Mouse (Mus musculus): Measurements from ENCODE around the gene Sestd1. TPM values are rescaled to one million over a fixed set of nuclear protein-coding genes. Genes with fewer than 3 reads are reported as not detected.

Sestd1 gene
- polyA plus RNA-seq, 1 experiment from 2014 or later = 14.7 TPM

DNA sequence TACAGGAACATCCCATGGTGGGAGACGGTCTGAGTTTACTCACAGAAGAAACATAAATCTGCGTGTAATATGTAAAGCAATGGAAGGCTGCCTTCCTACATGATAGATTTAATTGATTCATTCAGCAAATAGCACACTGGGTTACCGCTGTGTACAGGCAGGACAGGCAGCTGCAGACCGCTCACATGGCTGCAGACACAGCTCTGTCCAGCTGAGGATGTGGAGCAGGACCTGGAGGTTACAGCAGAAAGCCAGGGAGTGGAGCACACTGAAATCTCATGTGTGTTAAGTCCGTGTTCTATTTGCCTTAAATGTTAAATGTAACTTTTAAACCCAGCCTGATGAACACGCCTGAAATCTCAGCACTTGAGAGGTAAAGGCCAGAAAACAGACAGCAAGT, 38.1 kb downstream of the Sestd1 start:
- Histone ChIP-seq H3K36me3 (peaks cover 71% of the 10 kb centered on the region), H3K9me3 (replicated peaks) (no peaks in the 10 kb centered on the region), H3K4me1 (no peaks in the 10 kb centered on the region), H3K27me3 (ENCODE audit: low read depth, poor library complexity, severe bottlenecking) (no peaks in the 10 kb centered on the region), H3K27ac (replicated peaks) (no peak overlapping the region), H3K4me3 (no peak overlapping the region)
- WGBS = 88% methylated on average over 6 of the region's 6 CpGs
- DNase-seq (ENCODE audit: low spot score) = no peak

DNA sequence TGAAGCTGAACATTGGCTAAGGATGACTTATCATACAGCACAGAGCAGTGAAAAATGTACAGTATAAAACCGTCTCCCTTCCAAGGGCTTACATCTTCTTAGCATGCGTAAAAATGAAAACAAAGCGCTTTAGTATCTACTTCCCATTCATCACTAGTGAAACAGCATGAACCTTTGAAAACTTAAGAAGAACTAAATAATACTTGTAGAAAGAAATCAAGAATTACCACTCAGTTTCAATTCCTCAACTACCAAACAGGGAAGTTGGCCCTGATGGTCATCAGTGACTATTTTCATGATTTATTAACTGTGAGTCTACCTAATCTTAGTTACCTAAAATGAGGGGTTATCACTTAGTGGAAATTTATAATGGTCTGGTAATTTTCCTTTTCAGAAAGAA, 41.8 kb downstream of the Sestd1 start:
- H3K36me3 ChIP-seq = peaks cover 78% of the 10 kb centered on the region
- WGBS = 96% methylated on average over 3 of the region's 3 CpGs
- no peak overlapping the region for H3K4me3 ChIP-seq
- no peaks in the 10 kb centered on the region for H3K4me1 ChIP-seq
- no peak overlapping the region for H3K27ac ChIP-seq (replicated peaks)
- H3K27me3 ChIP-seq (ENCODE audit: low read depth, poor library complexity, severe bottlenecking) = no peaks in the 10 kb centered on the region
- no peak for DNase-seq (ENCODE audit: low spot score)
- no peaks in the 10 kb centered on the region for H3K9me3 ChIP-seq (replicated peaks)

DNA sequence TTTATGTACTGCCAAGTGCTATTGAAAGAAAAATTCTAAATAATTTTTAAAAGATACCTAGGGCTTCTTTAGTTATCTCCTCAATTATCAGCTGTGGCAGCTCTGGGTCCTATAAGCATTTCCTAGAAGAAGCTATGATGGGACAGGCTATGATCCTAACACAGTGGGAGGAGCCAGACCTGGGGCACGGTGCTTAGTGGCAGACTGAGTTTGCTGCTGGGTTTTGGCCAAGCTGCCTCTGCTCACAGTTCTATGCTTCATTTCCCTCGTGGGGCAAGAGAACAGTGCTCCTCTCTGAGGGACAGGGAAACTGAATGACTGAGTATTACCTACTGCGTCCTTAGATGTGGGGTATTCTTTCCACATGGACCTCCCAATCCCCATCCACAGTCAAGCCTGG, 42.3 kb downstream of the Sestd1 start:
- Histone ChIP-seq H3K27me3 (ENCODE audit: low read depth, poor library complexity, severe bottlenecking) (no peaks in the 10 kb centered on the region), H3K4me1 (no peaks in the 10 kb centered on the region), H3K4me3 (no peak overlapping the region), H3K36me3 (peaks cover 78% of the 10 kb centered on the region), H3K27ac (replicated peaks) (no peak overlapping the region), H3K9me3 (replicated peaks) (no peaks in the 10 kb centered on the region)
- DNase-seq (ENCODE audit: low spot score) = no peak
- WGBS = 87% methylated on average over 3 of the region's 3 CpGs

DNA sequence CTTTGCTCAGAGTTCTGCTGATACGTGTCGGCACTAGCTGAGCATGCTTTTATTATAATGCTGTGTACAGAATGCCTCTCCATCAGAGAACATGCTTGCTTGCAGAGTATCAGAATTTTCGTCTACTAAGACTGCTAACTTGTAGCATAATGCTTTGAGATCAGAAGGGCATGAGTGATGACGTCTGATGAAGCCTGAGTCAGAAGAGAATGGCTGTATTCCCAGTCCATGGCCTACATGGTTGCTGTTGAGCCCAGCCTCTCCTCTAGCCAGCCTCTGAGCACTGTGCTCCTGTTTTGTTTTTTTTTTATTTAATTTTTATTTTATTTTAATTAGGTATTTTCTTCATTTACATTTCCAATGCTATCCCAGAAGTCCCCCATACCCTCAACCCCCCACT, 43.5 kb downstream of the Sestd1 start:
- no peaks in the 10 kb centered on the region for H3K4me1 ChIP-seq
- H3K9me3 ChIP-seq (replicated peaks) = no peaks in the 10 kb centered on the region
- peaks cover 83% of the 10 kb centered on the region for H3K36me3 ChIP-seq
- WGBS = 88% methylated on average over 4 of the region's 4 CpGs
- H3K27ac ChIP-seq (replicated peaks) = no peak overlapping the region
- H3K27me3 ChIP-seq (ENCODE audit: low read depth, poor library complexity, severe bottlenecking) = no peaks in the 10 kb centered on the region
- no peak overlapping the region for H3K4me3 ChIP-seq
- no peak for DNase-seq (ENCODE audit: low spot score)

DNA sequence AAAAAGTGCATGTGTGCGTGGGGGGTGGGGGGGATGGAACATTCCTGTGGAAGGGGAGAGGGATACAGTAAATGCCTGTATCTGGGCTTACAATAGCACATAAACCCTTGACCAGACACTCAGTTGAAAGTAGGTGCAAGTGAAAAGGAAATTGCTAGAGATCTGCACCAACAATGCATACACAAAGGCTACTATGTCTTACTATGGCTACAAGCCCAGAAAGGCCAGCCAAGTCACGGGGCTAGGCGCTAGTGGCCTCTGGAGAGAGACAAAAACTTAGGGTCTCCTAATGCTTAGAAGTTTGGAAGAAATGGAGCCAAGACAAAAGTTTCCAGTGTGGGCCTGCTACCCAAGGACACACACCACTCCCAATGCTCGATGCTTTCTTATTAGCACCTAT, 44.5 kb downstream of the Sestd1 start:
- Histone ChIP-seq H3K4me1 (no peaks in the 10 kb centered on the region), H3K4me3 (no peak overlapping the region), H3K36me3 (peaks cover 86% of the 10 kb centered on the region), H3K9me3 (replicated peaks) (no peaks in the 10 kb centered on the region), H3K27me3 (ENCODE audit: low read depth, poor library complexity, severe bottlenecking) (no peaks in the 10 kb centered on the region), H3K27ac (replicated peaks) (no peak overlapping the region)
- DNase-seq (ENCODE audit: low spot score) = no peak
- 94% methylated on average over 4 of the region's 4 CpGs for WGBS

DNA sequence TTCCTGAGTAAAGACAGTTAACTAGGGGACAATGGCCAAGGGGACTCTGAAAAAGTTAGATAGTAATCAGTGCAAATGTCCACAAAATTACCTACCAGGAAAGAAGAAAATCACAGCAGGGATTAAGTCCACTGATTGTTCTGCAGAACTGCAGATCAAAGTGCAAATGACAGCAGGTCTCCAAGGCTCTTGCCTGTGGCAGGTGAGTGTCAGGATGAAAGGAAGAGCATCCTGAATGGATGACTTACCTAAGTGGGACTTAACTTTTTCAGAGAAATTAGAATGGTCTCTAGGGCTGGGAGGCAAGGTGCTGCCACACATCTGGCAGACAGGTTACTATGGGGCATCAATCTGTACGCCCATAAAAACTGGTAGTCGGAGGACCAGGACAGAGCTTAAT, 47.8 kb downstream of the Sestd1 start:
- DNase-seq (ENCODE audit: low spot score) = no peak
- Histone ChIP-seq H3K27me3 (ENCODE audit: low read depth, poor library complexity, severe bottlenecking) (no peaks in the 10 kb centered on the region), H3K36me3 (peaks cover 63% of the 10 kb centered on the region), H3K4me3 (no peak overlapping the region), H3K4me1 (no peaks in the 10 kb centered on the region), H3K27ac (replicated peaks) (no peak overlapping the region), H3K9me3 (replicated peaks) (no peaks in the 10 kb centered on the region)
- 94% methylated on average over 2 of the region's 2 CpGs for WGBS

DNA sequence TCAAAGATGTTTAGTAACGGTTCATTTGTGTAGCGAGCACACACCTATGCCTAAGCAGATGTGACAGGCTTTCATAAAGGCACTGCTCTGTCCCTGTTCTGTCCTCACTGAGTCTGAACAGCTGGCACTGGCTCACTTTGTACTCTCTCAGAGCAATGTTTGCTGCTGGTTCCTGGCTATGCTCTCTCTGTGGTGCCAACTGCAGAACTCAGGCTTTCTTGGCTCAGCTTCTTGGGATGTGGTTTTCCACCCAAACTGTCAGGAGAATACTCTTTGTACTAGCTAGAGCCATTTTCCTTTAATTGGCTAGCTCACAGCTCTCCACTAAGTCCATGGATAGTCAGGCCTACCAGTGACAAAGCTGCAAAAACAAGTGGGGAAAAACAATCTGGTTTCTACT, 59.4 kb downstream of the Sestd1 start:
- Histone ChIP-seq H3K4me3 (no peak overlapping the region), H3K4me1 (no peaks in the 10 kb centered on the region), H3K27me3 (ENCODE audit: low read depth, poor library complexity, severe bottlenecking) (no peaks in the 10 kb centered on the region), H3K27ac (replicated peaks) (no peak overlapping the region), H3K36me3 (peaks cover 26% of the 10 kb centered on the region), H3K9me3 (replicated peaks) (no peaks in the 10 kb centered on the region)
- WGBS = 84% methylated on average over 2 of the region's 2 CpGs
- DNase-seq (ENCODE audit: low spot score) = no peak

DNA sequence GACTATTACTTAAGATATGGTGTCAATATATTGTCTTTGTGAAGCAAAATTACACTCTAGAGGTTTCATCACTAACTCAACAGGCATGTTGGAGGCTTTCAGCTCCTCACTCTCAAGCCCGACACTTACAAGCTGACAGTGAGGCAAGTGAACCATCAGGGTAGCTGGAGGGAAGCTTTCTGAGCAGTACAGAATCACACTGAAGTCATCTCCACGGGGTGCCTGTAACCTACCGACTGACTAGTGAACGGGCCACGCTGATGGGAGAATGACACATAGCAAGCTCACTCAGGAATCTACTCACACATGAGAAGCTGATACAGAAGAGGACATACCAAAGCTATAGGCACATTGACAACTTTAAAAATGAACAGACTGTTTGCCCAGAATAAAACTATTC, 67.5 kb downstream of the Sestd1 start:
- no peak overlapping the region for H3K27ac ChIP-seq (replicated peaks)
- H3K36me3 ChIP-seq = peaks cover 65% of the 10 kb centered on the region
- H3K4me1 ChIP-seq = no peaks in the 10 kb centered on the region
- H3K4me3 ChIP-seq = no peak overlapping the region
- no peak for DNase-seq (ENCODE audit: low spot score)
- H3K9me3 ChIP-seq (replicated peaks) = no peaks in the 10 kb centered on the region
- H3K27me3 ChIP-seq (ENCODE audit: low read depth, poor library complexity, severe bottlenecking) = no peaks in the 10 kb centered on the region
- WGBS = 81% methylated on average over 5 of the region's 5 CpGs

DNA sequence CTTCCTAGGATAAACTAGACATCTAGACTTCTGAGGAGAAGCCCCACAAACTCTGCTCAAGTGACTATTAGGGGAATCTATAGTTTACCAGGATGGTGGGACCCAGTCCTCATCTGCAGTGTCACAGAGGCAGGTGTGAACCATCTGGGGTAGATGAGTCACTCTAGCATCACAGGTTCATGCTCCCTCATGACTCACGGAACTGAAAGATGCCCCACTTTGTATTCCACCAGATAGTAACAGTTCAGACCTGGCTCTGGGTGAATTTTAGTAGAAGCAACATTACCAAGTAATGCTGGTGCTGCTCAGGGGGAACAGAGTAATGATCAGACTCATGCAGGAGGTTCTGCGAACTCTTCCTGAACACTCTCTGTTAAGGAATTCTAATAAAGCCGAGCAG, 73.4 kb downstream of the Sestd1 start:
- Histone ChIP-seq H3K36me3 (peaks cover 49% of the 10 kb centered on the region), H3K9me3 (replicated peaks) (no peaks in the 10 kb centered on the region), H3K4me1 (no peaks in the 10 kb centered on the region), H3K27me3 (ENCODE audit: low read depth, poor library complexity, severe bottlenecking) (no peaks in the 10 kb centered on the region), H3K4me3 (no peak overlapping the region), H3K27ac (replicated peaks) (no peak overlapping the region)
- WGBS = 93% methylated on average over 3 of the region's 3 CpGs
- no peak for DNase-seq (ENCODE audit: low spot score)

DNA sequence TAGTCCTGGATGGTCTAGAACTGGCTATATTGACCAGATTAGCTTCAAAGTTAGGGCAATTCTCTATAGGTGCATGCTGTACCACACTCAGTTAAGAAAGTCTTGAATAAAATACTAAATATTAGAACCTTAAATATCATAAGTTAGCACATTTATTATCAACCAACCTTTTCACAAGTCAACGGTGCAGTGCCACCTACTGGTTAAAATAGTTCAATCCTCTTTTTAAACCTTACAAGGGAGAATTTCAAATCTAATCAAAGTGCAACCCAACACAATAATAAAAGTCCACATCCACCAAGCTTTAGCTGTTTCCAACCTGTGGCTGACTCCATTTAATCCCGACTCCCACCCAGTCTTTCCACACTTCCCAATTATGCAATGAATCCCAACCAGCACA, 76.5 kb downstream of the Sestd1 start:
- Histone ChIP-seq H3K9me3 (replicated peaks) (no peaks in the 10 kb centered on the region), H3K27me3 (ENCODE audit: low read depth, poor library complexity, severe bottlenecking) (no peaks in the 10 kb centered on the region), H3K4me1 (no peaks in the 10 kb centered on the region), H3K4me3 (no peak overlapping the region), H3K36me3 (peaks cover 31% of the 10 kb centered on the region), H3K27ac (replicated peaks) (no peak overlapping the region)
- DNase-seq (ENCODE audit: low spot score) = no peak
- WGBS = 58% methylated on average over 2 of the region's 2 CpGs

DNA sequence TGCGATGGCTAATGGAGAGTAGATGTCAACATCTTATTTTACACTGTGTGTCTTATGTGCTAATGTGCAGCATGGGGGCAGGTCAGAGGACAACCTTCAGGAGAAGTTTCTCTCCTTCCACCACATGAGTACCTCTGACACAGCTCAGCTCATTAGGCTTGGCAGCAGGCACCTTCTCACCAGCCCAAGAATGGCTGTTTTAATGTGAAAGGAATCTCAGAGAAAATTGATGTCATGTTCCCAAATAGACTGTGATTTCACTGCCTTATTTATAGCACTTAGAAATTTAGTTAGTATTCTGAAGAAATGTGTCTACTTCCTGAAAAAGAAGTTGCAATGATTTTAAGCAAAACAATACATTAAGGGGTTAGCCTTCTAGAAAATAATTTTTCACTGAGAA, 78.5 kb downstream of the Sestd1 start:
- WGBS = 100% methylated on average over 1 of the region's 1 CpGs
- no peak for DNase-seq (ENCODE audit: low spot score)
- no peaks in the 10 kb centered on the region for H3K4me1 ChIP-seq

DNA sequence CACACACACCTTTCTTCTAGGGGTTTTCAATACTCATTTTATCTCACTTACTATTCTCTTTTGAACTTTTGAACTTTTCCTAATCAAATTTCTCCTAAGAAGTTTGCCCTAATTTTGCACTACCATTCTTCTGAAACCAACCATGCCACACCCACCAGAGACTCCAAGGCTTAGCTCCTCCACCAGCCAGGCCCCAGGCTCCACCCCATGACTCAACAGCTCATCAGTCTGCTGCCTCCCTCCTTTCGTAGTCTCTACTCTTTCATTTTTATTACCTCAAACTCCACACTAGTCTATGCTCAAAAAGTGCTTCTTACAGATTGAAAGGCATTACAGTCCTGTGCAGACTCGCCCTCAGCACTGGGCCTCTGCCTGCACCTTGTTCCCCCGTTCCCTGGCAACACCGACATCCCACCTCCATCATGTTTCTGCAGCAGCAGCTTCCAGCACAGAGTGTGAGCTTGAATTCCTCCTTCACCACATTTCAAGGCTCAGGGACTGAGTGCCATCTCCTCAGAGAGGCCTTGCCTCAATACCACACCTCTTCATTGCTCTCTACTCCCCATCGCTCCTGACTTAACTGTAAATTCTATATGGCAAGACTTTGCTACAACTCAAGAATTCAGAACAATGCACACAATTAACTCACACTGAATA, 79.3 kb downstream of the Sestd1 start:
- no peaks in the 10 kb centered on the region for H3K9me3 ChIP-seq (replicated peaks)
- H3K27ac ChIP-seq (replicated peaks) = no peak overlapping the region
- 86% methylated on average over 5 of the region's 5 CpGs for WGBS
- DNase-seq (ENCODE audit: low spot score) = no peak
- no peaks in the 10 kb centered on the region for H3K27me3 ChIP-seq (ENCODE audit: low read depth, poor library complexity, severe bottlenecking)
- H3K4me1 ChIP-seq = no peaks in the 10 kb centered on the region
- H3K4me3 ChIP-seq = no peak overlapping the region
- H3K36me3 ChIP-seq = peaks cover 43% of the 10 kb centered on the region

More for the DNA sequence above, 78.5 kb downstream of the Sestd1 start:
- H3K27ac ChIP-seq (replicated peaks) = no peak overlapping the region
- H3K9me3 ChIP-seq (replicated peaks) = no peaks in the 10 kb centered on the region
- H3K4me3 ChIP-seq = no peak overlapping the region
- H3K36me3 ChIP-seq = peaks cover 38% of the 10 kb centered on the region
- H3K27me3 ChIP-seq (ENCODE audit: low read depth, poor library complexity, severe bottlenecking) = no peaks in the 10 kb centered on the region

DNA sequence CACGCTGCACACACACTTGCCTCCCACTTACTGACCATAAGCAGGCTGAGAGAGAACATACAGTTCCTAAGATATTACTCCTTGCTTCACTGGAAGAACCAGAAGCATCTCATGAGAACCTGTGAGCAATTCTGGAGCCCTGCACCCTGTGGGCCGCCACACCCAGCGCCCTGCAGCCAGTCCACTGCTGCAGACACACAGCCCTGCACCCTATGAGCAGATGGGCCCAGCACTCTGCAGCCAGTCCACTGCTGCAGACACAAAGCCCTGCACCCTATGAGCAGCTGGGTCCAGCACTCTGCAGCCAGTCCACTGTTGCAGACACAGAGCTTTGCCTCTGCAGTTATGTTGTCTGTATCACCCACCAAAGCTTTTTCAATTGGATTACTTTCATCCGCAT, 80.0 kb downstream of the Sestd1 start:
- Histone ChIP-seq H3K4me1 (no peaks in the 10 kb centered on the region), H3K36me3 (peaks cover 41% of the 10 kb centered on the region), H3K4me3 (no peak overlapping the region), H3K27me3 (ENCODE audit: low read depth, poor library complexity, severe bottlenecking) (no peaks in the 10 kb centered on the region), H3K27ac (replicated peaks) (no peak overlapping the region), H3K9me3 (replicated peaks) (no peaks in the 10 kb centered on the region)
- DNase-seq (ENCODE audit: low spot score) = no peak
- WGBS = 95% methylated on average over 4 of the region's 4 CpGs

DNA sequence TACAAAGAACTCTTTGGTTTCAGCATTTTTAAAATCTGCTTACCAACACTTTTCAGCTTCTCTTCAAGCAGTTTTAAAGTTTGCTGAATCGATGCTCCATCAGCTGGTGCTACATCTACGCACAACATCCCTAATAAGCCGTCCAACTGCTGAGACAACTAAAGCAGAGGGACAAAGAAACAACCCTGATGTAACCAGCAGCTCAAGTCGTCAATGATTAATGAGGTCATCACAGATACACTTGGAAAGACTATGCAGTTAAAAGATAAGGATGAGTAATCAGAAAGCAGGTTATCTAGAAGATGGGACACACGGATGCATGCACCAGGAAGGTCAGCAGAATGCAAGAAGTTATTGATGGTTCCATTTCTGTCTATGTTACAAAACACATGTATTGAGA, 82.1 kb downstream of the Sestd1 start:
- Histone ChIP-seq H3K4me1 (no peaks in the 10 kb centered on the region), H3K27ac (replicated peaks) (no peak overlapping the region), H3K4me3 (no peak overlapping the region), H3K9me3 (replicated peaks) (no peaks in the 10 kb centered on the region), H3K27me3 (ENCODE audit: low read depth, poor library complexity, severe bottlenecking) (no peaks in the 10 kb centered on the region), H3K36me3 (peaks cover 58% of the 10 kb centered on the region)
- 90% methylated on average over 5 of the region's 5 CpGs for WGBS
- DNase-seq (ENCODE audit: low spot score) = no peak

Measured in midbrain, embryonic 10.5 days (tissue).